Mouse (Mus musculus): ENCODE data around the gene Bcdin3d. TPM values are rescaled to one million over a fixed set of nuclear protein-coding genes. Genes with fewer than 3 reads are reported as not detected.
"Not testable (repeated sequence)": the region's sequence is repeated elsewhere in the genome, so short reads cannot be mapped to it uniquely, and the experiment has no call there.

Bcdin3d gene
- polyA plus RNA-seq, 1 experiment = 8.0 TPM

- Histone ChIP-seq H3K27ac (replicated peaks; ENCODE audit: low read depth, low read length) (peak overlapping the region; percentile 64), H3K4me1 (ENCODE audit: control insufficient read depth, insufficient read depth, insufficient read length, low read length) (no peaks in the 10 kb centered on the region), H3K4me3 (ENCODE audit: insufficient read depth, low read depth, low read length) (peak overlapping the region; percentile 75)
These were observed 17.4 kb downstream of the Bcdin3d start for GRCm38 (mm10) chr15:99456963-99457605.

- H3K27ac ChIP-seq (replicated peaks; ENCODE audit: low read depth, low read length) = peak overlapping the region; percentile 59
- H3K4me3 ChIP-seq (ENCODE audit: insufficient read depth, low read depth, low read length) = peak overlapping the region; percentile 75
- H3K4me1 ChIP-seq (ENCODE audit: control insufficient read depth, insufficient read depth, insufficient read length, low read length) = no peaks in the 10 kb centered on the region
These were observed 18.1 kb downstream of the Bcdin3d start for GRCm38 (mm10) chr15:99456338-99456962.

GRCm38 (mm10) chr15:99455415-99455814 is 19.1 kb downstream of the Bcdin3d start:
- H3K4me3 ChIP-seq (ENCODE audit: insufficient read depth, low read depth, low read length) = no peak overlapping the region
- no peaks in the 10 kb centered on the region for H3K4me1 ChIP-seq (ENCODE audit: control insufficient read depth, insufficient read depth, insufficient read length, low read length)
- H3K27ac ChIP-seq (replicated peaks; ENCODE audit: low read depth, low read length) = no peak overlapping the region

- no peak overlapping the region for H3K4me3 ChIP-seq (ENCODE audit: insufficient read depth, low read depth, low read length)
- no peak overlapping the region for H3K27ac ChIP-seq (replicated peaks; ENCODE audit: low read depth, low read length)
- peaks cover 2% of the 10 kb centered on the region; the same call in 1 of the 2 replicates for H3K4me1 ChIP-seq (ENCODE audit: control insufficient read depth, insufficient read depth, insufficient read length, low read length)
These were observed 19.8 kb downstream of the Bcdin3d start for GRCm38 (mm10) chr15:99454585-99455279.

GRCm38 (mm10) chr15:99453153-99453900 is 21.2 kb downstream of the Bcdin3d start:
- Histone ChIP-seq H3K27ac (replicated peaks; ENCODE audit: low read depth, low read length) (no peak overlapping the region), H3K4me3 (ENCODE audit: insufficient read depth, low read depth, low read length) (no peak overlapping the region), H3K4me1 (ENCODE audit: control insufficient read depth, insufficient read depth, insufficient read length, low read length) (peaks cover 11% of the 10 kb centered on the region)

GRCm38 (mm10) chr15:99449751-99450280 is 24.7 kb downstream of the Bcdin3d start:
- Histone ChIP-seq H3K4me3 (ENCODE audit: insufficient read depth, low read depth, low read length) (no peak overlapping the region), H3K27ac (replicated peaks; ENCODE audit: low read depth, low read length) (no peak overlapping the region), H3K4me1 (ENCODE audit: control insufficient read depth, insufficient read depth, insufficient read length, low read length) (peaks cover 11% of the 10 kb centered on the region)

GRCm38 (mm10) chr15:99449131-99449750 is 25.3 kb downstream of the Bcdin3d start:
- H3K4me3 ChIP-seq (ENCODE audit: insufficient read depth, low read depth, low read length) = no peak overlapping the region

GRCm38 (mm10) chr15:99446136-99446535 is 28.4 kb downstream of the Bcdin3d start:
- H3K27ac ChIP-seq (replicated peaks; ENCODE audit: low read depth, low read length) = not testable (repeated sequence)

More at GRCm38 (mm10) chr15:99449131-99449750, 25.3 kb downstream of the Bcdin3d start:
- Histone ChIP-seq H3K4me1 (ENCODE audit: control insufficient read depth, insufficient read depth, insufficient read length, low read length) (peaks cover 11% of the 10 kb centered on the region), H3K27ac (replicated peaks; ENCODE audit: low read depth, low read length) (no peak overlapping the region)

GRCm38 (mm10) chr15:99445567-99445966 is 29.0 kb downstream of the Bcdin3d start:
- Histone ChIP-seq H3K27ac (replicated peaks; ENCODE audit: low read depth, low read length) (no peak overlapping the region), H3K4me1 (ENCODE audit: control insufficient read depth, insufficient read depth, insufficient read length, low read length) (peaks cover 11% of the 10 kb centered on the region), H3K4me3 (ENCODE audit: insufficient read depth, low read depth, low read length) (no peak overlapping the region)

More at GRCm38 (mm10) chr15:99446136-99446535, 28.4 kb downstream of the Bcdin3d start:
- H3K4me3 ChIP-seq (ENCODE audit: insufficient read depth, low read depth, low read length) = not testable (repeated sequence)
- peaks cover 11% of the 10 kb centered on the region for H3K4me1 ChIP-seq (ENCODE audit: control insufficient read depth, insufficient read depth, insufficient read length, low read length)

- H3K4me3 ChIP-seq (ENCODE audit: insufficient read depth, low read depth, low read length) = no peak overlapping the region
- H3K27ac ChIP-seq (replicated peaks; ENCODE audit: low read depth, low read length) = no peak overlapping the region
- H3K4me1 ChIP-seq (ENCODE audit: control insufficient read depth, insufficient read depth, insufficient read length, low read length) = no peaks in the 10 kb centered on the region
These were observed 32.2 kb downstream of the Bcdin3d start for GRCm38 (mm10) chr15:99442358-99442757.

GRCm38 (mm10) chr15:99440816-99441457 is 33.6 kb downstream of the Bcdin3d start:
- Histone ChIP-seq H3K4me1 (ENCODE audit: control insufficient read depth, insufficient read depth, insufficient read length, low read length) (no peaks in the 10 kb centered on the region), H3K4me3 (ENCODE audit: insufficient read depth, low read depth, low read length) (no peak overlapping the region), H3K27ac (replicated peaks; ENCODE audit: low read depth, low read length) (no peak overlapping the region)

- H3K4me1 ChIP-seq (ENCODE audit: control insufficient read depth, insufficient read depth, insufficient read length, low read length) = no peaks in the 10 kb centered on the region
- no peak overlapping the region for H3K27ac ChIP-seq (replicated peaks; ENCODE audit: low read depth, low read length)
- H3K4me3 ChIP-seq (ENCODE audit: insufficient read depth, low read depth, low read length) = no peak overlapping the region
These were observed 34.3 kb downstream of the Bcdin3d start for GRCm38 (mm10) chr15:99440112-99440815.

- Histone ChIP-seq H3K4me1 (ENCODE audit: control insufficient read depth, insufficient read depth, insufficient read length, low read length) (no peaks in the 10 kb centered on the region), H3K4me3 (ENCODE audit: insufficient read depth, low read depth, low read length) (no peak overlapping the region), H3K27ac (replicated peaks; ENCODE audit: low read depth, low read length) (no peak overlapping the region)
These were observed 35.4 kb downstream of the Bcdin3d start for GRCm38 (mm10) chr15:99438966-99439698.

Measured in brown adipose tissue, adult 24 weeks (tissue).